Comparison of ENCODE assay signal across 9 mouse cellular contexts in the genomic region with DNA sequence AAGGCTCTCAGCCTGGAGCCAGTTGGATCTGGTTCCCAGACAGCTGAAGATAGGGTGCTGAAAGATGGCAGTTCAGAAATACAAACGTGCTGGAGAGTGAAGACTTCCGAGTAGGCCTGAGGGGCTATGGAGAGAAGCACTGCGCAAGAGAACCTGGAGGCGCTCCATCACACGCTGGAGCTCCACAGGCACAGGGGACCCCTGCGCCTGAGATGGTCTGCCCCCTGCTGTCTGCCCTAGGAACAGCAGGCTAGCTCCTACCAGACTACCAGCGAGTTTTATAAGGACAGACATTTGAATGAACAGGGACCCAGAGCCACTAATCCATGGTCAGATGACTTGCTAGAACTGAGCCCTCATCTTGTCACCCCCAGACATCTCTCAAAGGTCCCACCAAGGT. TPM values are rescaled to one million over a fixed set of nuclear protein-coding genes. Genes with fewer than 3 reads are reported as not detected.
DNase-seq lines count a peak whose midpoint lies in the region; ATAC-seq and TF ChIP-seq lines count a peak whose summit lies in the region.
"Had no signal": no experiment of that assay in that cellular context is flagged by ENCODE, and none has a peak within 500 bp of the region (broad histone marks: within the 10 kb centered on the region; RNA-seq: fewer than 3 reads in every experiment).

No protein-coding gene starts in this region.

- no peak overlapping the region for H3K9ac ChIP-seq in ES-E14 (ENCODE audit: insufficient read depth, low read depth, low read length, poor library complexity, severe bottlenecking)
- H3K9ac ChIP-seq in forebrain, embryonic 16.5 days (replicated peaks; ENCODE audit: low read depth, low read length): no peak overlapping the region

- TF ChIP-seq CTCF in lung, adult 2 months (IDR thresholded peaks at IDR 0.05; ENCODE audit: insufficient read depth, low read length): peak; percentile 91
- TF ChIP-seq CTCF in olfactory bulb, adult 2 months (IDR thresholded peaks at IDR 0.05; ENCODE audit: insufficient read depth, low read depth, low read length): peak; percentile 81

- H3K27me3 ChIP-seq in forebrain, embryonic 16.5 days (replicated peaks; ENCODE audit: control insufficient read depth, insufficient read depth, low read length): no peaks in the 10 kb centered on the region

- DNase-seq in ES-E14 (ENCODE audit: low read depth, low spot score): peak; percentile 79
- peak; percentile 70 for DNase-seq in cerebellum, adult 11 months
- peak; percentile 95 for DNase-seq in heart, postnatal 4 days
- DNase-seq in layer of hippocampus, adult 18-20 months (ENCODE audit: low spot score in 2 of 2): peak; percentile 77 to 91
- peak; percentile 88 for DNase-seq in lung, adult 2 months
- DNase-seq in thymus, adult 18-20 months: peak; percentile 67 to 73

- no peak overlapping the region for H3K27ac ChIP-seq in ES-E14 (ENCODE audit: insufficient read depth, low read depth, low read length, poor library complexity, severe bottlenecking)
- peak overlapping the region; percentile 56 for H3K27ac ChIP-seq in forebrain, embryonic 16.5 days (ENCODE audit: low read length)
- H3K27ac ChIP-seq in olfactory bulb, adult 2 months (ENCODE audit: insufficient read depth, low read depth, low read length): no peak overlapping the region
- H3K27ac ChIP-seq: macrophage had no signal

- no peak overlapping the region for H3K4me2 ChIP-seq in forebrain, embryonic 16.5 days (ENCODE audit: low read length)

- H3K4me3 ChIP-seq in ES-E14 (ENCODE audit: insufficient read depth in 1 of 2, low read depth in 1 of 2, low read length in 2 of 2, poor library complexity in 1 of 2, severe bottlenecking in 1 of 2): no peak overlapping the region
- no peak overlapping the region for H3K4me3 ChIP-seq in forebrain, embryonic 16.5 days (replicated peaks; ENCODE audit: low read length)
- no peak overlapping the region for H3K4me3 ChIP-seq in lung, adult 2 months (replicated peaks; ENCODE audit: extremely low read depth, low read depth, low read length)
- no peak overlapping the region for H3K4me3 ChIP-seq in olfactory bulb, adult 2 months (ENCODE audit: insufficient read depth, low read depth, low read length)

- peaks cover 13% of the 10 kb centered on the region for H3K36me3 ChIP-seq in ES-E14 (ENCODE audit: control insufficient read depth, insufficient read depth, low read length, poor library complexity, severe bottlenecking)
- peaks cover 12% of the 10 kb centered on the region for H3K36me3 ChIP-seq in forebrain, embryonic 16.5 days (ENCODE audit: control insufficient read depth, insufficient read depth)

- no peak for TF ChIP-seq POLR2A in lung, adult 2 months (IDR thresholded peaks at IDR 0.05; ENCODE audit: borderline replicate concordance, extremely low read depth, low read depth, low read length)
- TF ChIP-seq POLR2A in olfactory bulb, adult 2 months (IDR thresholded peaks at IDR 0.05; ENCODE audit: insufficient read depth, low read depth, low read length): no peak

- in situ Hi-C loops in ES-E14 (cut with MboI; ENCODE audit: low sequenced_read_pairs in 2 of 2, unreplicated experiment in 2 of 2): loop anchor here in 1 of 2 experiments (25.0 kb wide), 2 partner anchors 286 to 611 kb away; no protein-coding TSS in a partner anchor

- WGBS in forebrain, embryonic 16.5 days: 4% methylated on average over 7 of the region's 7 CpGs
- 2% methylated on average over 7 of the region's 7 CpGs for WGBS in lung, adult 2 months
- WGBS in olfactory bulb, adult 2 months: 5% methylated on average over 7 of the region's 7 CpGs

- H3K4me1 ChIP-seq in ES-E14 (ENCODE audit: control insufficient read depth in 2 of 2, insufficient read depth in 2 of 2, low read length in 2 of 2, poor library complexity in 1 of 2): peaks cover 0 to 21% of the 10 kb centered on the region in 2 experiments; a peak in 2 of 4 replicates
- peaks cover 16% of the 10 kb centered on the region for H3K4me1 ChIP-seq in forebrain, embryonic 16.5 days (replicated peaks; ENCODE audit: control insufficient read depth, insufficient read depth, low read length)
- H3K4me1 ChIP-seq in lung, adult 2 months (ENCODE audit: control insufficient read depth, insufficient read depth, low read length): no peaks in the 10 kb centered on the region
- H3K4me1 ChIP-seq in olfactory bulb, adult 2 months (ENCODE audit: control insufficient read depth, insufficient read depth, low read length): peaks cover 7% of the 10 kb centered on the region

- H3K9me3 ChIP-seq in ES-E14 (ENCODE audit: control insufficient read depth, insufficient read depth, low read depth, low read length): no peaks in the 10 kb centered on the region
- no peaks in the 10 kb centered on the region for H3K9me3 ChIP-seq in forebrain, embryonic 16.5 days (ENCODE audit: control insufficient read depth, low read length)

- ATAC-seq in forebrain, embryonic 16.5 days: peak; percentile 75

TF ChIP-seq in ES-E14, 5 proteins besides CTCF, POLR2A, EP300 and RAD21:
- no peak for TF ChIP-seq MAFK (IDR thresholded peaks at IDR 0.05; ENCODE audit: insufficient read depth, low read depth, low read length)
- peak; percentile 54; the same call in 1 of the 2 replicates for TF ChIP-seq HCFC1 (IDR thresholded peaks at IDR 0.05; ENCODE audit: borderline replicate concordance, insufficient read depth, low read length)
- TF ChIP-seq ZC3H11A (IDR thresholded peaks at IDR 0.05; ENCODE audit: borderline replicate concordance, low read depth, low read length): peak; percentile 61; the same call in 1 of the 2 replicates

RNA-seq across cellular contexts. Expression of gene Eid3, which starts 35.0 kb away (rescaled TPM):
- total RNA-seq in ES-E14 (2012; rRNA removed): 8.9 and 9.3 TPM in 2 replicates
- polyA plus RNA-seq in forebrain, embryonic 16.5 days (2015; fragmentation: Nextera tagmentation; extraction: Ambion mirVana): 0.37 TPM in 2 replicates
- total RNA-seq in heart, postnatal 4 days (2021): 1 to 10 TPM; 2.0 to 2.5 TPM
- 1 to 10 TPM in 1 of 2 experiments, under 1 TPM in 1; 0.84 to 1.6 TPM for total RNA-seq in layer of hippocampus, adult 18-20 months (2021)
- 0.28 and 0.37 TPM in 2 replicates for polyA plus RNA-seq in lung, adult 2 months (2012; rRNA removed)
- polyA plus RNA-seq in olfactory bulb, adult 2 months (2012; ENCODE audit: insufficient read depth, insufficient read length, low replicate concordance, missing spikeins): not detected in 2 replicates
